Comparison of ENCODE assay signal across 16 mouse cellular contexts in the genomic region with DNA sequence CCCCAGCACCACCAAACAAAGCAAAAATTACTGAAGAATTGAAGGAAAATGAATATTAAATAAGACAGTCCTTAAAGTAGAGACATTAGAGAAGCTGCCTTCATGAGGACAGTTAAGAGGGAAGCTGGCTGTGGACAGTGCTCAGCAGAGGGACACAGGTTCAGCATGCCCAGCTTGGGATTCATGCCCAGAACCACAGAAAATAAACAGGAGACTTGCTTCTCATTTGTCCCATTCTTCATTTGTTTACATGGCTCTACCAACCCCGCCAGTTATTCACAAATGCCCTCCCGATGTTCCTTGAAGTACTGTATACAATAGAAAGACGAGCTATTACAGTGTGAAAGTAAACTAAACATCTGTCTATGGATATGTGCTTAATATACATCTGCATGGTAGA. TPM values are rescaled to one million over a fixed set of nuclear protein-coding genes. Genes with fewer than 3 reads are reported as not detected.
"Had no signal": no experiment of that assay in that cellular context is flagged by ENCODE, and none has a peak within 500 bp of the region (broad histone marks: within the 10 kb centered on the region; RNA-seq: fewer than 3 reads in every experiment).

No protein-coding gene starts in this region.

- H3K4me1 ChIP-seq: limb, embryonic 13.5 days; midbrain, embryonic 10.5 days; midbrain, embryonic 15.5 days; neural tube, embryonic 13.5 days; stomach, embryonic 15.5 days had no signal

- H3K9me3 ChIP-seq: limb, embryonic 13.5 days; midbrain, embryonic 10.5 days; midbrain, embryonic 15.5 days; neural tube, embryonic 13.5 days; stomach, embryonic 15.5 days had no signal

- H3K27me3 ChIP-seq: limb, embryonic 13.5 days; midbrain, embryonic 15.5 days; neural tube, embryonic 13.5 days; stomach, embryonic 15.5 days had no signal

- ATAC-seq: inflammation-experienced regulatory T-cells, adult 6 months; midbrain, embryonic 15.5 days had no signal

- H3K4me3 ChIP-seq: layer of hippocampus, adult 2 months; limb, embryonic 13.5 days; midbrain, embryonic 10.5 days; midbrain, embryonic 15.5 days; neural tube, embryonic 13.5 days; stomach, embryonic 15.5 days had no signal

- DNase-seq: kidney, adult 18-20 months; kidney, postnatal 10 days; kidney, postnatal 4 days; left cerebral cortex, postnatal 4 days; retina, postnatal 1 day; right cerebral cortex, postnatal 14 days; thymus, adult 2 months; thymus, postnatal 25 days had no signal

- H3K27ac ChIP-seq: layer of hippocampus, adult 2 months; limb, embryonic 13.5 days; liver, embryonic 14.5 days; midbrain, embryonic 10.5 days; midbrain, embryonic 15.5 days; neural tube, embryonic 13.5 days; stomach, embryonic 15.5 days had no signal

- H3K9ac ChIP-seq: limb, embryonic 13.5 days; liver, embryonic 14.5 days; midbrain, embryonic 15.5 days; neural tube, embryonic 13.5 days; stomach, embryonic 15.5 days had no signal

- H3K4me2 ChIP-seq: limb, embryonic 13.5 days; midbrain, embryonic 15.5 days; neural tube, embryonic 13.5 days; stomach, embryonic 15.5 days had no signal

- H3K36me3 ChIP-seq: limb, embryonic 13.5 days; midbrain, embryonic 10.5 days; midbrain, embryonic 15.5 days; neural tube, embryonic 13.5 days; stomach, embryonic 15.5 days had no signal

RNA-seq across cellular contexts. Expression of gene Rasgrf2, which starts 17.4 kb away (rescaled TPM):
- polyA plus RNA-seq: midbrain, embryonic 10.5 days had no signal
